Mouse (Mus musculus) lung, postnatal 10 days (tissue): Measurements from ENCODE around the gene Cdkn2d.
"Not testable (repeated sequence)": the region's sequence is repeated elsewhere in the genome, so short reads cannot be mapped to it uniquely, and the experiment has no call there.

ENCODE experiments used
- DNase-seq: peaks from one replicate; pipeline ENCODE4 v3.0.0; 2021

The Cdkn2d gene

GRCm38 (mm10) chr9:21316696-21317095 is 25.5 kb upstream of the Cdkn2d start:
- DNase-seq, result no peak

GRCm38 (mm10) chr9:21315421-21315820 is 24.2 kb upstream of the Cdkn2d start:
- no peak for DNase-seq

GRCm38 (mm10) chr9:21314367-21315140 is 23.3 kb upstream of the Cdkn2d start:
- DNase-seq, result no peak

GRCm38 (mm10) chr9:21313394-21313793 is 22.2 kb upstream of the Cdkn2d start:
- peak; percentile 92 for DNase-seq

GRCm38 (mm10) chr9:21312134-21312533 is 20.9 kb upstream of the Cdkn2d start, which contains the start of gene Ap1m2:
TSS of gene Ap1m2 (minus strand) at chr9:21312337.
- peak; percentile 68 for DNase-seq

- DNase-seq, result no peak
Observed at GRCm38 (mm10) chr9:21311695-21312094, 20.5 kb upstream of the Cdkn2d start.

GRCm38 (mm10) chr9:21309150-21309741 is 18.0 kb upstream of the Cdkn2d start:
- DNase-seq, result no peak

GRCm38 (mm10) chr9:21305065-21305464 is 13.9 kb upstream of the Cdkn2d start:
- DNase-seq, result no peak

GRCm38 (mm10) chr9:21299014-21299413 is 7.8 kb upstream of the Cdkn2d start:
- no peak for DNase-seq

GRCm38 (mm10) chr9:21292271-21292670 is 1.1 kb upstream of the Cdkn2d start:
- no peak for DNase-seq

- DNase-seq, result not testable (repeated sequence)
Observed at GRCm38 (mm10) chr9:21291868-21292267, 661 bp upstream of the Cdkn2d start.

- DNase-seq, result no peak
Observed at GRCm38 (mm10) chr9:21290589-21290988, 618 bp downstream of the Cdkn2d start.

GRCm38 (mm10) chr9:21289337-21289671 is 1.9 kb downstream of the Cdkn2d start:
- no peak for DNase-seq

GRCm38 (mm10) chr9:21288404-21289336 is 2.5 kb downstream of the Cdkn2d start:
- DNase-seq, result peak; percentile 51

GRCm38 (mm10) chr9:21287571-21288402 is 3.4 kb downstream of the Cdkn2d start, which contains the start of gene Kri1:
TSS of gene Kri1 (minus strand) at chr9:21287969.
- peak; percentile 100 for DNase-seq

- DNase-seq, result no peak
Observed at GRCm38 (mm10) chr9:21286753-21287152, 4.5 kb downstream of the Cdkn2d start.

GRCm38 (mm10) chr9:21283994-21284393 is 7.2 kb downstream of the Cdkn2d start:
- no peak for DNase-seq

- no peak for DNase-seq
Observed at GRCm38 (mm10) chr9:21283591-21283990, 7.6 kb downstream of the Cdkn2d start.

GRCm38 (mm10) chr9:21277776-21278175 is 13.4 kb downstream of the Cdkn2d start:
- DNase-seq, result no peak

- DNase-seq, result no peak
Observed at GRCm38 (mm10) chr9:21276307-21276706, 14.9 kb downstream of the Cdkn2d start.

- DNase-seq, result no peak
Observed at GRCm38 (mm10) chr9:21275727-21276126, 15.5 kb downstream of the Cdkn2d start.

GRCm38 (mm10) chr9:21275013-21275710 is 16.0 kb downstream of the Cdkn2d start:
- DNase-seq, result no peak
